Comparison of ENCODE assay signal across 13 mouse cellular contexts in genomic region chr3:105127881-105128280, GRCm38 (mm10).
DNase-seq lines count a peak whose midpoint lies in the region; ATAC-seq and TF ChIP-seq lines count a peak whose summit lies in the region.
"Had no signal": no experiment of that assay in that cellular context is flagged by ENCODE, and none has a peak within 500 bp of the region (broad histone marks: within the 10 kb centered on the region; RNA-seq: fewer than 3 reads in every experiment).

No protein-coding gene starts in this region.

- ATAC-seq in frontal cortex, adult (ENCODE audit: low TSS enrichment): 0 out of 2 replicates have a peak, but pooled peaks have one; percentile 41
- ATAC-seq in lung, embryonic 16.5 days (ENCODE audit: low read depth): peak; percentile 45; the same call in 1 of the 2 replicates
- peak; percentile 18; the same call in 1 of the 2 replicates for ATAC-seq in forebrain, postnatal 0 days
- ATAC-seq in stomach, embryonic 15.5 days (ENCODE audit: insufficient read depth, low FRiP score, low read depth): 0 out of 2 replicates have a peak, but pooled peaks have one; percentile 25
- ATAC-seq: liver, postnatal 0 days had no signal

- no peak overlapping the region for H3K4me3 ChIP-seq in lung, embryonic 16.5 days (ENCODE audit: low read length)
- H3K4me3 ChIP-seq in lung, adult 2 months (replicated peaks; ENCODE audit: extremely low read depth, low read depth, low read length): no peak overlapping the region
- no peak overlapping the region for H3K4me3 ChIP-seq in forebrain, postnatal 0 days (ENCODE audit: low read depth, low read length)
- H3K4me3 ChIP-seq in stomach, embryonic 15.5 days (replicated peaks): no peak overlapping the region
- H3K4me3 ChIP-seq: erythroblast, embryonic 14.5 days had no signal

- H3K4me1 ChIP-seq in lung, embryonic 16.5 days (replicated peaks; ENCODE audit: control insufficient read depth, insufficient read depth, low read length): no peaks in the 10 kb centered on the region; the same call in 1 of the 2 replicates
- no peaks in the 10 kb centered on the region for H3K4me1 ChIP-seq in lung, adult 2 months (ENCODE audit: control insufficient read depth, insufficient read depth, low read length)
- no peaks in the 10 kb centered on the region for H3K4me1 ChIP-seq in forebrain, postnatal 0 days (ENCODE audit: insufficient read depth)
- 0 out of 2 replicates have a peak, but pooled peaks cover 4% of the 10 kb centered on the region for H3K4me1 ChIP-seq in stomach, embryonic 15.5 days

- no peak overlapping the region for H3K27ac ChIP-seq in lung, embryonic 16.5 days (ENCODE audit: low read length)
- H3K27ac ChIP-seq in forebrain, postnatal 0 days (ENCODE audit: low read depth, low read length): no peak overlapping the region
- H3K27ac ChIP-seq in stomach, embryonic 15.5 days: peak overlapping the region; percentile 54; the same call in 1 of the 2 replicates
- H3K27ac ChIP-seq: kidney, postnatal 0 days had no signal

- H3K27me3 ChIP-seq in lung, embryonic 16.5 days (ENCODE audit: control insufficient read depth, insufficient read depth, low read depth, low read length): no peaks in the 10 kb centered on the region
- no peaks in the 10 kb centered on the region for H3K27me3 ChIP-seq in forebrain, postnatal 0 days (ENCODE audit: insufficient read depth, low read length)
- H3K27me3 ChIP-seq in stomach, embryonic 15.5 days (replicated peaks): no peaks in the 10 kb centered on the region

- no peak for TF ChIP-seq CTCF in lung, adult 2 months (IDR thresholded peaks at IDR 0.05; ENCODE audit: insufficient read depth, low read length)
- no peak for TF ChIP-seq CTCF in forebrain, postnatal 0 days (IDR thresholded peaks at IDR 0.05; ENCODE audit: low read depth)

- no peak for TF ChIP-seq POLR2A in lung, adult 2 months (IDR thresholded peaks at IDR 0.05; ENCODE audit: borderline replicate concordance, extremely low read depth, low read depth, low read length)

- WGBS in lung, embryonic 16.5 days: 36% methylated on average over 7 of the region's 7 CpGs
- 56% methylated on average over 7 of the region's 7 CpGs for WGBS in lung, adult 2 months
- 53% methylated on average over 7 of the region's 7 CpGs for WGBS in forebrain, postnatal 0 days
- 39% methylated on average over 7 of the region's 7 CpGs for WGBS in stomach, embryonic 15.5 days

- no peak overlapping the region for H3K4me2 ChIP-seq in lung, embryonic 16.5 days (ENCODE audit: low read depth, low read length)
- no peak overlapping the region for H3K4me2 ChIP-seq in forebrain, postnatal 0 days (ENCODE audit: low read depth)
- no peak overlapping the region for H3K4me2 ChIP-seq in stomach, embryonic 15.5 days

- H3K9ac ChIP-seq in lung, embryonic 16.5 days (ENCODE audit: low read length): no peak overlapping the region
- no peak overlapping the region for H3K9ac ChIP-seq in forebrain, postnatal 0 days
- H3K9ac ChIP-seq in stomach, embryonic 15.5 days: no peak overlapping the region
- H3K9ac ChIP-seq: liver, postnatal 0 days had no signal

- DNase-seq in frontal cortex, postnatal 10 days (ENCODE audit: low spot score in 2 of 2): no peak
- no peak for DNase-seq in lung, adult 2 months
- no peak for DNase-seq in forebrain, postnatal 0 days
- no peak for DNase-seq in natural killer cell, adult 2 months (ENCODE audit: low spot score in 2 of 2)
- no peak for DNase-seq in kidney, adult 18-20 months
- DNase-seq: adrenal gland, postnatal 25 days; cerebellum, adult 18-20 months; liver, postnatal 0 days had no signal

- H3K36me3 ChIP-seq in lung, embryonic 16.5 days (ENCODE audit: control insufficient read depth, insufficient read depth, low read length): no peaks in the 10 kb centered on the region
- no peaks in the 10 kb centered on the region for H3K36me3 ChIP-seq in forebrain, postnatal 0 days (ENCODE audit: insufficient read depth)
- H3K36me3 ChIP-seq in stomach, embryonic 15.5 days: no peaks in the 10 kb centered on the region

- H3K9me3 ChIP-seq in lung, embryonic 16.5 days (ENCODE audit: control insufficient read depth, low read length): no peaks in the 10 kb centered on the region
- H3K9me3 ChIP-seq in forebrain, postnatal 0 days (ENCODE audit: low read length): no peaks in the 10 kb centered on the region
- no peaks in the 10 kb centered on the region for H3K9me3 ChIP-seq in stomach, embryonic 15.5 days
